Mouse (Mus musculus) B cell, adult 62 days (primary cell): ENCODE results near the gene Cyp4f40. TPM values are rescaled to one million over a fixed set of nuclear protein-coding genes. Genes with fewer than 3 reads are reported as not detected.

ENCODE experiments used
- total RNA-seq: library from RNA; stranded (reverse); gene quantifications from 4 replicates; pipeline ENCODE4 v1.2.4, GENCODE M21; 2023

Cyp4f40 gene
- total RNA-seq: not detected in 4 replicates

DNA sequence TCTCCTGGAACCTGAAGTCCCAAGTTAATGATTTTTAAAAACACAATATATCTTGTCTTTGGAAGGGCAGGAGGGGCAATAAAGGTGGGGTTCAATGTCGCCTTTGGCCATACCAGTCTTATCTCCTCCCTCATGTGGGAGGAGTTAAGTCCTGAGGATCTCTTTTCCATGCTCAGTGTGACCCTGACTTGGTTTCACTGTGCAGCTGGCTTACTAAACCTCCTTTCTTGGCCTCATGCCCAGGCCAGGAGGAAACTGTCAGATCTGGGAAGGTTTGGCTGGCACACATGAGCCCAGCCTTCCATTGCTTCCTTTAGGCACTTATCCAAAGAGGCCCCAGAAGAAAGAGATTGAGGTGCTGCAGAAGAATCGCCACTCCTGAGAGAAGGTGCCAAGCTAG, at the start of gene Cyp4f40:
TSS of gene Cyp4f40 (plus strand) at position 189 of the 400 bp plus-strand sequence.

DNA sequence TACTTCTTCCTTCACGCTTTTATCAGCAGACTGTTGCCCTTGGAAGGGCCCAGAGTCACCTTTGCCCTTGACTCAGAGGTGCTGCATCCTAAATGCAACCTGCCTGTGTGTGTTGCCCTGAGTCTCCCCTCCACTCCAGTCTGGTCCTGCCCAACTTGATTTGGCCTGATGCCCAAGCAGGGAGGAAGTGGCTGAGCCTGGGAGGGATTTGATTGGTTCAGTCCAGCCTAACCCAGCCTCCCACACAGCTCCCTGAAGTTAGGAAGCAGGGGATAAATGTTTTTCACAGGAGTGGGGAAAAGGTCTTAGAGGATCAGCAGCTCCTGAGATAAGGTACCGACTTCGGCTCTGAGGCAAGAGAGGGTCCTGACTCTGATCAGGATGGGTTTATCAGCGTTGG, 37.7 kb upstream of the Cyp4f40 start, which contains the start of gene Cyp4f37:
TSS of gene Cyp4f37 (plus strand) at position 292 of the 400 bp plus-strand sequence.

DNA sequence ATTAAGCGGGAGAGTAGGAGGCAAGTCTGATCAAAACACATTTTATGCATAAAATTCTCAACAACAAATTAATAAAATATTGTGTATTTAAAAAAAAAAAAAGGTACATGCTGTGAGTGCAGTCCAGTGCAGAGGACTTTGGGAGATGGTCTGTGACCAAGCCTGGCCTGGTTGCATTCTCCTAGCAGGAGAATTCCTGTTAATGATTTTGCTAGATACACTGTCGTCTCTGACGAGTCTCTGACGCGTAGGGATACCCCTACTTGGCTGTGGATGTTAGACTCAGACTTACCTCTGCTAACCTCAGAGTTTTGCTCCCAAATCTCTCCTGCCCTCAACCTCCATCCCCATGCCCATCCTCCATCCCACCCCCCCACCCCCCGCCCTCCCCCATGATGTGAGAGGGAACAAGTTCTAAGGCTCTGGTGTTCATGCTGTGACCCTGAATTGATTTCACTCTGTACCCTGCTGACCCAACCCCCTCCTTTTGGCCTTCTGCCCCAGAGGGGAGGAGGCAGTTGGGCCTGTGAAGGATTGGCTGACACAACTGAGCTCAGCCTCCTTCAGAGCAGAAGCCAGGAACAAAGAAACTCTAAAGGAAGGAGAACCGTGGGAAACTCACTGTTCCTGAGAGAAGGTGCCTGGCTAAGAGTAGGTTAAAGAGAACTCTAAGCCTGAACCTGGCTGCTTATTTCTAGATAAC, 26.5 kb downstream of the Cyp4f40 start, which contains the start of gene Cyp4f15:
TSS of gene Cyp4f15 (plus strand) at position 580 of the 703 bp plus-strand sequence.

Other genes with a start within 250 kb of the Cyp4f40 start
- 32.7 to 37.3 TPM (median 34.1 TPM) in 4 replicates for gene Pglyrp2, start 234.7 kb upstream of the Cyp4f40 start, total RNA-seq
- gene Cyp4f39, start 206.2 kb upstream of the Cyp4f40 start, total RNA-seq: 0.33 TPM in 1 of 4 replicates, not detected in the others
- 0.33 to 0.83 TPM (median 0.41 TPM) in 4 replicates for gene Cyp4f17, start 152.8 kb upstream of the Cyp4f40 start, total RNA-seq
- 0.92 to 6.7 TPM (median 1.3 TPM) in 4 replicates for gene Cyp4f16, start 122.3 kb upstream of the Cyp4f40 start, total RNA-seq
- gene Cyp4f37, start 37.6 kb upstream of the Cyp4f40 start, total RNA-seq: not detected in 4 replicates
- not detected in 4 replicates for gene Cyp4f15, start 26.7 kb downstream of the Cyp4f40 start, total RNA-seq
- 82.6 to 90.7 TPM (median 88.4 TPM) in 4 replicates for gene Zfp871, start 129.4 kb downstream of the Cyp4f40 start, total RNA-seq
- 0.25 to 0.37 TPM (median 0.27 TPM) in 3 of 4 replicates, not detected in the other for gene Zfp811, start 151.0 kb downstream of the Cyp4f40 start, total RNA-seq
- 3.9 to 9.0 TPM (median 7.0 TPM) in 4 replicates for gene Zfp799, start 171.4 kb downstream of the Cyp4f40 start, total RNA-seq
- 6.6 to 11.0 TPM (median 8.4 TPM) in 4 replicates for gene Zfp870, start 232.7 kb downstream of the Cyp4f40 start, total RNA-seq